Mouse (Mus musculus): ENCODE measurements around the gene Tram2. TPM values are rescaled to one million over a fixed set of nuclear protein-coding genes. Genes with fewer than 3 reads are reported as not detected.

Tram2 gene
- total RNA-seq, 2 experiments from 2014 or later, result 8.7 to 9.2 TPM

- intact Hi-C loops (cut with DNase I), result no loop called here
- DNase-seq, result no peak
Observed at GRCm38 (mm10) chr1:21070658-21071057, 8.4 kb downstream of the Tram2 start.

DNA sequence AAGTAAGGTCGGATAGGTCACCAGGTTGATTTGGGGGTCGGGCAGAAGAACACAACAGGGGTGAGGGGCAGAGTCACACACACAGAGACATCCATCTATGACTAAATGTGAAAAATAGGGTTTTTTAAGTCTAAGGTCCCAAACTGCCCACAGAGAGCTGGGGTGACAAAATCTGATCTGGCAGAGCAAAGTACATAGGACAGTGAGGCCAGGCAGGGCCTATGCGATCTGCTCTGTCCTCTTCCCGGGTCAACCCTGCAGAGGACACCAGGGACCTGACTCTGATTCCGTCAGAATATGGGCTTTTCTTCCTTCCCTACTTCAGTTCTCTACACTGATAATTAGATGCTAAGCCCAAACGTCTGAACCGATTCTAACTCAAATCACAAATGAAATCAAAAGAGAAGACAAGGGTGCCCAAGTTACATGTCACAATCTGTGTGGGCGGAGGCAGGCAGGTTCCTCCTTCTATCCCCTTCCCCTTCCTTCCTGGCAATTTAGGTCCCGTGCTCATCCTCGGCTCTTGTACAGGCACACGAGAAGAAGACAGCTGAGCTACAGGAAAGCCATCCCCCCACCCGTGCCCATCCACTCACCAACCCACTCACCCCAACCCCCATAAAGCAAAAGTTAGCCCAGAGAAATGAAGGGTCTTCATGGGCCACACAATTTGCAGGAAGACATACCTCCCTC, 9.1 kb downstream of the Tram2 start:
- no peak for DNase-seq
- intact Hi-C loops (cut with DNase I), result no loop called here

DNA sequence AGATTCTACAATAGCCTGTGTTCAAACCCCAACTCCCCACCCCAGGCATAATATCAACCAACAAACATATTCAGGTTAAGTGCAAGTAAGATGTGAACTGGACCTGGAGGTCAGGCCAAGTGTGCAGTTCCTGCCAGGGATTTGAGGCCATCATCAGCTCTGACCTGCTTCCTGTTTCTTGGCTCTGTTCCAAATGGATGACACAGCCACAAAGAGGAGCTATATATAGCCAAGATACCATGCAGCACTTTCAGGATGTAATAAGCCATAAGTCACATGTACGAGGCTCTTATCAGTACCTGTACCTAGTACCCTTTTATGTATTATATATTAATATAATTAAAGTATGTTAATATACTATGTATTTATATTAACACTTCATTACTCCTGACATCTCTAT, 10.5 kb downstream of the Tram2 start:
- intact Hi-C loops (cut with DNase I), result no loop called here
- DNase-seq, result no peak

- DNase-seq, result no peak
- intact Hi-C loops (cut with DNase I), result no loop called here
Observed at GRCm38 (mm10) chr1:21067536-21068221, 11.3 kb downstream of the Tram2 start.

DNA sequence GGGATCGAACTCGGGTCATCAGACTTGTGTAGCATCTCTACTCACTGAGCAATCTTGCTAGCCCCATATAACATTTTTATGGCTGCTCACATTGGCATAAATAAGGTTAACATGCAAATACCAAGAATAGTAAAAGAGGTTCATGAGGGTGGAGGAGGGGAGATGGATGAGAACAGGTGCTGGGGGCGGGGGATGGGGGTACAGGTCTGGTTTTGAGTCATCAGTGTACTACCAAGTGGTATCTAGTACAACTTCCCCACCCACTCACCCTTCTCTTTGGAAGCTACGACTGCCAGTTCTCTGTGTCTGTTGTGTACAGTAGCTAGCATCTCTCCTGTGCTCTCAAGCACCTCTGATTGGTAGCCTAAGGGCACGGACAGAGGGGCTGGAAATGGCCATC, 14.9 kb downstream of the Tram2 start:
- no peak for DNase-seq
- intact Hi-C loops (cut with DNase I), result no loop called here

DNA sequence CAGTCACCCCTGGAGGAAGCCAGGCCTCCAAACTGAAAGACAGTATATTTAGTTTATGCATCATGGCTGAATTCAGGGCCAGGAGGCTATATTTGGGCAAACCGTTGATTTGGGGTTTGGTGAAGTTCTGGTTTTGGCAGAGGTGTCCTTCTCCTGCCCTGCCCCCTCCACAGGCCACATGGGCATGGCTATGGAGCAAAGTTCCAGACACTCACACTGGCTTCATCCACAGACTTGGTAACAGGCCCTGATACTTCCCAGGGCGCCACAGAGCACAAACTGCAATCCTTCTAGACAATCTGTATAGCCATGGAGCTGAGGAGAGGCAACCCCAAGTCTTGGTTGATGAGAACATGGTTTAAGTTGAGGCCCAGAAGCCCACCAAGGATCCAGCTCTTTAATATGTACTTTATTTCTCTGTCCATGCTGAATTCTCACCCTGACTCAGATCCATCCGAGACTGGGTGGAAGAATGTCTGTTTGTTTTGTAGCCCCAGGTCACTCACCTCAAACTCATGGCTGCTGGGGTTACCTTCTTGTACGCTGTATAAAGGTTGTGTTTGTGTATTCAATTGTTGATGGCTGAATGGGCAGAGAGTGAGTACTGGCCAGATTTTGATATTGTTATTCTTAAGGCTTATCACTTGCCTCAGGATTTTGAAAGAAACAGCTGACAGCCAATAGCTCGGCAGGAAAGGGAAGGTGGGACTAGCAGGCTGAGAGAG, 19.5 kb downstream of the Tram2 start:
- DNase-seq, result no peak
- intact Hi-C loops (cut with DNase I), result no loop called here

- no peak for DNase-seq
- intact Hi-C loops (cut with DNase I), result no loop called here
Observed at GRCm38 (mm10) chr1:21053009-21053408, 26.0 kb downstream of the Tram2 start.

DNA sequence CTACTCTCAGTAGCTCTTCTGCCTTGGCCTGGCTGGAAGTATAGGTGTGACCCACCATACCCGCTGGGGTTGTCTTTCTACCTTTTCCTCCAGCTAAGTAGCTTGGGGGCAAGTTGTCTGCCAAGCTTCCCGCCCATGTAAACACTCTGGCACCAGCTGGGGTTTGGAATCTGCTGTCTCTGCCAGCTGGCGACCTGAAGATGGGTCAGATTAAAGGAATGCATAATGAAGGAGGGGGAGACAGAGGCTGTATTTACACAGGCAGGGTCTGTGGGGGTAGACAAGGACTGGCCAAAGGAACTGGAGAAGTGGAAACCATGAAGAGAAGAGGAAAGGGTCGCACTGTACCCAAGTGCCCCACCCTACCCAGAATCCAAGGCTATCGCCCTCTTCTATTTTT, 26.4 kb downstream of the Tram2 start:
- DNase-seq, result peak in 1 of 2 experiments; percentile 35
- intact Hi-C loops (cut with DNase I), result no loop called here

DNA sequence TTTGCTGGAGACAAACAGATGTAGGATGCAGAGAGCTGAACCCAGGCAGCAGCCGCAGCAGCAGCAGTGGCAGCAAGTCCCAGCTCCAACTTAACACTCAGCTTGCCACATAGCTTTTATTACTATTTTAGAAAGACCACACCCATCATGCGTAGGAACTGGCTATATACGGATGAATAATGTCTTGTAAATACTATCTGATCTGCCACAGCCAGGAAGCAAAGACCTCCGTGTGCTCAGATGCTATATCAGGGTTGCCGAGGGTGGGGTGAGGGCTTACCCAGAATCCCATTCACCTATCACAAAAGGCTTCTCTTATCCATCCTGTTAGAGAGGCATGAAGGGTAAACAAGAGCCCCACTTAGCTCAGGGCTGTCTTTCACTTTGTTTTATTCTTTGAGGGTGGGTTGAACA, 26.9 kb downstream of the Tram2 start:
- DNase-seq, result no peak
- intact Hi-C loops (cut with DNase I), result no loop called here

- no peak for DNase-seq
- intact Hi-C loops (cut with DNase I), result no loop called here
Observed at GRCm38 (mm10) chr1:21049005-21049404, 30.0 kb downstream of the Tram2 start.

- intact Hi-C loops (cut with DNase I), result no loop called here
- DNase-seq, result no peak
Observed at GRCm38 (mm10) chr1:21048402-21048801, 30.6 kb downstream of the Tram2 start.

GRCm38 (mm10) chr1:21042461-21042860, 36.6 kb downstream of the Tram2 start:
- intact Hi-C loops (cut with DNase I), result no loop called here
- no peak for DNase-seq

DNA sequence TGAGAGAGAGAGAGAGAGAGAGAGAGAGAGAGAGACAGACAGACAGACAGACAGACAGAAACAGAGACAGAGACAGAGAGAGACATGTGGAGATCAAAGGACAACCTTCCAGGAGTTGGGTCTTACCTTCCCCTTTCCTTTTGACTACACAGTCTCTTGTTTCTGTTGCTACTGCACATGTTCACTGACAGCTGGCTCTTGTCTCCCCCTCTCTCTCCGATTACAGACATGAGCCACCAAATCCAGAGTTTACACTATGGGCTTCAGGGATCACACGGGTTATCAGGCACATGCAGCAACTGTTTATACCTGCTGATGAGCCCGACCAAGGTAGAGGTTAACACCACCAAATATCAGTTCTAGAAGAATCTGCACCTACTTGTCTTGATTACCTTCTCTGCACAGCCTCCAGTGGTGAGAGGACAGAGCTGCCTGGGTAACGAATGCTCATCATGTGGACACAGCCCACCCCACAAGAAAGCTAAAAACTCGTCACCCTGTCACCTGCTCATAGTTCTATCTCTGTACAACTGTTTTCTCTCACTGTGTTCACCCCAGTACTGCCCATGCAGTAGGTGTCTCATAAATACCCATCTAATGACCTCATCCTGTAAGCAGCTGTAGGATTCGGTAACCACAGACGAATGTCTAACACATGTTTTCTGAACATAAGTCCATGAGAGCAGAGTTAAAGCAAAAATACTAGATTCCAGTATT, 38.3 kb downstream of the Tram2 start:
- intact Hi-C loops (cut with DNase I), result no loop called here
- DNase-seq, result peak in 1 of 2 experiments; percentile 26

GRCm38 (mm10) chr1:21040173-21040572, 38.9 kb downstream of the Tram2 start:
- no peak for DNase-seq
- intact Hi-C loops (cut with DNase I), result no loop called here

- DNase-seq, result no peak
- intact Hi-C loops (cut with DNase I), result no loop called here
Observed at GRCm38 (mm10) chr1:21039564-21039963, 39.5 kb downstream of the Tram2 start.

GRCm38 (mm10) chr1:21037881-21038601, 41.0 kb downstream of the Tram2 start:
- intact Hi-C loops (cut with DNase I), result no loop called here
- DNase-seq, result no peak

DNA sequence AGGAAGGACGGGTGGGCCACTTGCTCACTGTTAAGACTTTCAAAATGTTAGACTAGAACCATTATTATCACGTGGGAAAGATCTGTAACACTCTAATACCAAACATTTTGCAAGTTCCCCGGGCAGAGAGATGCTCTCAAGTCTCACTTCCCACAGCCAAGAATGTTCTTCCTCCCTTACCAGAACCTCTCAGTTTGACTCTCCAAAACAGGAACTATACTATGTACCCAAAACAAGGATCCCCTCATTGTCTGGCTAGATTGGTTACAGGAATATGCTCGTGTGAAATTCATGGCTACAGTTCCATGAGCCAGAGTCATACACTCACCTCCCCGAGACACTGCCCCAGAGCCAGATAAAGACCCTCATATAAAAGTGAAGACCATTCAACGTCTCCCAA, 43.2 kb downstream of the Tram2 start:
- intact Hi-C loops (cut with DNase I), result no loop called here
- DNase-seq, result no peak

- no peak for DNase-seq
- intact Hi-C loops (cut with DNase I), result no loop called here
Observed at GRCm38 (mm10) chr1:21033792-21034119, 45.3 kb downstream of the Tram2 start.

DNA sequence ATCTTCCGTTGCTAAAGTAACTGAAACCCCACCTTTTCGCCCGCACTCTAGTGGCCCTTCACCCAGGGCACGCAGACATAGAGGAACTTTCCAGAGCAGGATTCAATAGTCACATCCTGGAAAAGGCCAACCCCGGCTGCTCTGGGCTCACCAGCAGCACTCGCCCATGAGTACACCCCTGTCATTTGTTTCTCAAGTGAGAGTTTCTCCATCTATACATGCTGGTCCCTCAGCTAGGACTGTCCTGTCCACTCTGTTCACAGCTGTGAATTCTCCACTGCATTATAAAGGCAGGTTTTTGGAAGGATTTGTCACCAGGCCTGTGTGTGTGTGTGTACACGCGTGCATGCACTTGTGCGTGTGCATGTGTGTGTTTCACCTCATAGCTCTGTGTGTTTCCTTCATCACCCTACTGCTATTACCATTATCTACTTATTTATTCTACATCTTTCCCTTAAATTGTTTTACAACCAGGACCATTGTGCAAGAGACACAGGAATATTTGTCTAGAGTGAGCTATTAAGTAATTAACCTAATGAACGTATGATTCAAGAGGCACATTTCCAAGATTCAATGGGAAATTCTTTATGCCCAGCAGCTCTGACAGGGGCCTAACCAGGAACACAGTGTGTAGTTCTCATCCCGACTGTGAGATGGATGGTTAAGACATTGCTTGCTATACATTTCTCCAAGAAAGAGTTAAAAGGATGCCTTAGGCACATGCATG, 45.8 kb downstream of the Tram2 start:
- intact Hi-C loops (cut with DNase I), result no loop called here
- no peak for DNase-seq

GRCm38 (mm10) chr1:21031650-21032049, 47.4 kb downstream of the Tram2 start:
- intact Hi-C loops (cut with DNase I), result no loop called here
- DNase-seq, result no peak

Data from heart, postnatal 14 days (tissue).